Mouse (Mus musculus): Measurements from ENCODE around the gene Abi1. TPM values are rescaled to one million over a fixed set of nuclear protein-coding genes. Genes with fewer than 3 reads are reported as not detected.
"Not testable (repeated sequence)": the region's sequence is repeated elsewhere in the genome, so short reads cannot be mapped to it uniquely, and the experiment has no call there.

The Abi1 gene
- total RNA-seq, 2 experiments from 2014 or later: 216 to 228 TPM

GRCm38 (mm10) chr2:22961681-22962080, 78.4 kb downstream of the Abi1 start:
- DNase-seq: no peak

- DNase-seq: no peak
Observed at GRCm38 (mm10) chr2:22957415-22957814, 82.6 kb downstream of the Abi1 start.

- DNase-seq: no peak
Observed at GRCm38 (mm10) chr2:22955914-22956313, 84.1 kb downstream of the Abi1 start.

- DNase-seq: no peak
Observed at GRCm38 (mm10) chr2:22954278-22954677, 85.8 kb downstream of the Abi1 start.

GRCm38 (mm10) chr2:22949956-22950355, 90.1 kb downstream of the Abi1 start:
- no peak for DNase-seq

- no peak for DNase-seq
Observed at GRCm38 (mm10) chr2:22933556-22933955, 106.5 kb downstream of the Abi1 start.

- DNase-seq: no peak
Observed at GRCm38 (mm10) chr2:22928259-22928658, 111.8 kb downstream of the Abi1 start.

- DNase-seq: not testable (repeated sequence)
Observed at GRCm38 (mm10) chr2:22925911-22926310, 114.1 kb downstream of the Abi1 start.

GRCm38 (mm10) chr2:22918651-22919050, 121.4 kb downstream of the Abi1 start:
- DNase-seq: no peak

GRCm38 (mm10) chr2:22914421-22914820, 125.6 kb downstream of the Abi1 start:
- no peak for DNase-seq

GRCm38 (mm10) chr2:22903947-22904346, 136.1 kb downstream of the Abi1 start:
- DNase-seq: no peak

- peak; percentile 87 to 89 for DNase-seq
Observed at GRCm38 (mm10) chr2:22895282-22896273, 144.5 kb downstream of the Abi1 start, which contains the start of gene Pdss1. Pdss1 (plus strand) TSS chr2:22895522.

GRCm38 (mm10) chr2:22894932-22895281, 145.1 kb downstream of the Abi1 start:
- DNase-seq: no peak

Other genes with a start within 250 kb of the Abi1 start
- gene Pdss1, start 144.7 kb downstream of the Abi1 start, total RNA-seq (2021): 10 to 100 TPM; 16.5 to 16.9 TPM
- 10 to 100 TPM; 84.9 to 94.1 TPM for gene Acbd5, start 27.9 kb upstream of the Abi1 start, total RNA-seq (2021)
- under 1 TPM; 0.40 to 0.53 TPM for gene Mastl, start 115.8 kb upstream of the Abi1 start, total RNA-seq (2021)
- 100 to 1,000 TPM in 1 of 2 experiments, 10 to 100 TPM in 1; 92.5 to 101 TPM for gene Yme1l1, start 116.1 kb upstream of the Abi1 start, total RNA-seq (2021)
- under 1 TPM in 1 of 2 experiments, not detected in 1; 0.28 TPM for gene 4931423N10Rik, start 167.2 kb upstream of the Abi1 start, total RNA-seq (2021)

Data from layer of hippocampus, postnatal 36 days (tissue).